ENCODE assay signal across 17 mouse cellular contexts in genomic region chr4:118109649-118110048, GRCm38 (mm10). TPM values are rescaled to one million over a fixed set of nuclear protein-coding genes. Genes with fewer than 3 reads are reported as not detected.
DNase-seq lines count a peak whose midpoint lies in the region; ATAC-seq and TF ChIP-seq lines count a peak whose summit lies in the region.
"Had no signal": no experiment of that assay in that cellular context is flagged by ENCODE, and none has a peak within 500 bp of the region (broad histone marks: within the 10 kb centered on the region; RNA-seq: fewer than 3 reads in every experiment).

No protein-coding gene starts in this region.

- TF ChIP-seq CTCF in lung, adult 2 months (IDR thresholded peaks at IDR 0.05; ENCODE audit: insufficient read depth, low read length), result no peak

- peak; percentile 58; the same call in 1 of the 2 replicates for ATAC-seq in heart, embryonic 12.5 days (ENCODE audit: insufficient number of reproducible peaks, low FRiP score)
- no peak for ATAC-seq in lung, embryonic 15.5 days (ENCODE audit: borderline replicate concordance, extremely low read depth, low FRiP score, low TSS enrichment)
- peak; percentile 79 for ATAC-seq in liver, embryonic 12.5 days
- ATAC-seq in stomach, embryonic 16.5 days (ENCODE audit: insufficient read depth, low FRiP score), result no peak
- no peak for ATAC-seq in forebrain, embryonic 14.5 days
- ATAC-seq: forebrain, embryonic 13.5 days had no signal

- H3K27me3 ChIP-seq in heart, embryonic 12.5 days (replicated peaks), result no peaks in the 10 kb centered on the region
- no peaks in the 10 kb centered on the region for H3K27me3 ChIP-seq in heart, embryonic 10.5 days (ENCODE audit: insufficient read depth, poor library complexity, severe bottlenecking)
- H3K27me3 ChIP-seq in lung, embryonic 15.5 days, result no peaks in the 10 kb centered on the region
- no peaks in the 10 kb centered on the region for H3K27me3 ChIP-seq in liver, embryonic 12.5 days (replicated peaks)
- no peaks in the 10 kb centered on the region for H3K27me3 ChIP-seq in stomach, embryonic 16.5 days (ENCODE audit: control insufficient read depth, insufficient read depth, low read length)
- H3K27me3 ChIP-seq in forebrain, embryonic 14.5 days (replicated peaks; ENCODE audit: control insufficient read depth, insufficient read depth, low read length), result no peaks in the 10 kb centered on the region
- H3K27me3 ChIP-seq: forebrain, embryonic 13.5 days had no signal

- TF ChIP-seq POLR2A in lung, adult 2 months (IDR thresholded peaks at IDR 0.05; ENCODE audit: borderline replicate concordance, extremely low read depth, low read depth, low read length), result no peak

- H3K9ac ChIP-seq in heart, embryonic 12.5 days, result no peak overlapping the region
- no peak overlapping the region for H3K9ac ChIP-seq in lung, embryonic 15.5 days
- H3K9ac ChIP-seq in liver, embryonic 12.5 days, result no peak overlapping the region; the same call in 1 of the 2 replicates
- 0 out of 2 replicates have a peak overlapping the region, but pooled peaks have one; percentile 5 for H3K9ac ChIP-seq in stomach, embryonic 16.5 days (ENCODE audit: low read length)
- H3K9ac ChIP-seq in forebrain, embryonic 14.5 days (ENCODE audit: low read length), result no peak overlapping the region
- H3K9ac ChIP-seq: forebrain, embryonic 13.5 days had no signal

- no peak for DNase-seq in heart, embryonic 10.5 days (ENCODE audit: low spot score)
- DNase-seq in lung, adult 2 months, result no peak
- DNase-seq in cerebellum, adult 18-20 months, result no peak
- no peak for DNase-seq in forebrain, embryonic 14.5 days (ENCODE audit: low spot score)
- DNase-seq: cerebellum, adult 2 months; gastrocnemius, adult 2 months; kidney, adult 18-20 months; kidney, postnatal 4 days; lung, postnatal 10 days; midbrain, embryonic 14.5 days; thymus, adult 2 months had no signal

- no peak overlapping the region for H3K27ac ChIP-seq in heart, embryonic 12.5 days (ENCODE audit: poor library complexity, severe bottlenecking)
- no peak overlapping the region for H3K27ac ChIP-seq in heart, embryonic 10.5 days
- peak overlapping the region; percentile 45; the same call in 1 of the 2 replicates for H3K27ac ChIP-seq in lung, embryonic 15.5 days
- H3K27ac ChIP-seq in liver, embryonic 12.5 days, result peak overlapping the region; percentile 3
- H3K27ac ChIP-seq in stomach, embryonic 16.5 days (ENCODE audit: low read length), result peak overlapping the region; percentile 71; the same call in 1 of the 2 replicates
- no peak overlapping the region for H3K27ac ChIP-seq in forebrain, embryonic 14.5 days (ENCODE audit: low read depth, low read length)
- H3K27ac ChIP-seq: forebrain, embryonic 13.5 days; gastrocnemius, adult 2 months; left cerebral cortex, adult 2 months had no signal

- 0 out of 2 replicates have a peak overlapping the region, but pooled peaks have one; percentile 6 for H3K4me2 ChIP-seq in heart, embryonic 12.5 days
- no peak overlapping the region for H3K4me2 ChIP-seq in lung, embryonic 15.5 days
- H3K4me2 ChIP-seq in liver, embryonic 12.5 days, result peak overlapping the region; percentile 48
- no peak overlapping the region for H3K4me2 ChIP-seq in stomach, embryonic 16.5 days (ENCODE audit: low read depth, low read length)
- no peak overlapping the region for H3K4me2 ChIP-seq in forebrain, embryonic 14.5 days (ENCODE audit: low read length)
- H3K4me2 ChIP-seq: forebrain, embryonic 13.5 days had no signal

- H3K9me3 ChIP-seq in heart, embryonic 12.5 days (replicated peaks), result 0 out of 2 replicates have a peak, but pooled peaks cover 5% of the 10 kb centered on the region
- H3K9me3 ChIP-seq in heart, embryonic 10.5 days, result no peaks in the 10 kb centered on the region
- no peaks in the 10 kb centered on the region for H3K9me3 ChIP-seq in lung, embryonic 15.5 days
- 0 out of 2 replicates have a peak, but pooled peaks cover 5% of the 10 kb centered on the region for H3K9me3 ChIP-seq in liver, embryonic 12.5 days (replicated peaks)
- H3K9me3 ChIP-seq in stomach, embryonic 16.5 days (replicated peaks; ENCODE audit: control insufficient read depth, low read length), result no peaks in the 10 kb centered on the region
- no peaks in the 10 kb centered on the region for H3K9me3 ChIP-seq in forebrain, embryonic 14.5 days (replicated peaks; ENCODE audit: control insufficient read depth, low read length)
- H3K9me3 ChIP-seq: forebrain, embryonic 13.5 days had no signal

- peaks cover 7% of the 10 kb centered on the region; the same call in 1 of the 2 replicates for H3K36me3 ChIP-seq in heart, embryonic 12.5 days
- H3K36me3 ChIP-seq in heart, embryonic 10.5 days, result peaks cover 6% of the 10 kb centered on the region
- no peaks in the 10 kb centered on the region for H3K36me3 ChIP-seq in lung, embryonic 15.5 days
- peaks cover 16% of the 10 kb centered on the region for H3K36me3 ChIP-seq in liver, embryonic 12.5 days
- H3K36me3 ChIP-seq in stomach, embryonic 16.5 days (ENCODE audit: control insufficient read depth, insufficient read depth, low read length), result no peaks in the 10 kb centered on the region
- no peaks in the 10 kb centered on the region for H3K36me3 ChIP-seq in forebrain, embryonic 14.5 days (ENCODE audit: control insufficient read depth, insufficient read depth, low read length)

- no peak overlapping the region for H3K4me3 ChIP-seq in heart, embryonic 12.5 days
- H3K4me3 ChIP-seq in heart, embryonic 10.5 days, result no peak overlapping the region
- no peak overlapping the region for H3K4me3 ChIP-seq in lung, embryonic 15.5 days
- H3K4me3 ChIP-seq in lung, adult 2 months (replicated peaks; ENCODE audit: extremely low read depth, low read depth, low read length), result no peak overlapping the region
- no peak overlapping the region for H3K4me3 ChIP-seq in liver, embryonic 12.5 days
- no peak overlapping the region for H3K4me3 ChIP-seq in stomach, embryonic 16.5 days (replicated peaks; ENCODE audit: low read length)
- no peak overlapping the region for H3K4me3 ChIP-seq in forebrain, embryonic 14.5 days (ENCODE audit: low read depth, low read length)
- H3K4me3 ChIP-seq: forebrain, embryonic 13.5 days; gastrocnemius, adult 2 months; left cerebral cortex, adult 2 months had no signal

- 62% methylated on average over 13 of the region's 13 CpGs for WGBS in heart, embryonic 12.5 days
- 73% methylated on average over 13 of the region's 13 CpGs for WGBS in heart, embryonic 10.5 days
- 56% methylated on average over 13 of the region's 13 CpGs for WGBS in lung, embryonic 15.5 days
- WGBS in lung, adult 2 months, result 75% methylated on average over 13 of the region's 13 CpGs
- WGBS in liver, embryonic 12.5 days (ENCODE audit: insufficient replicate concordance), result 44% methylated on average over 13 of the region's 13 CpGs
- 46% methylated on average over 13 of the region's 13 CpGs for WGBS in stomach, embryonic 16.5 days
- 96% methylated on average over 13 of the region's 13 CpGs for WGBS in forebrain, embryonic 14.5 days

- H3K4me1 ChIP-seq in heart, embryonic 12.5 days (replicated peaks), result peaks cover 39% of the 10 kb centered on the region
- peaks cover 36% of the 10 kb centered on the region for H3K4me1 ChIP-seq in heart, embryonic 10.5 days
- H3K4me1 ChIP-seq in lung, embryonic 15.5 days, result peaks cover 17% of the 10 kb centered on the region; the same call in 1 of the 2 replicates
- no peaks in the 10 kb centered on the region for H3K4me1 ChIP-seq in lung, adult 2 months (ENCODE audit: control insufficient read depth, insufficient read depth, low read length)
- peaks cover 38% of the 10 kb centered on the region for H3K4me1 ChIP-seq in liver, embryonic 12.5 days
- peaks cover 15% of the 10 kb centered on the region for H3K4me1 ChIP-seq in stomach, embryonic 16.5 days (ENCODE audit: control insufficient read depth, insufficient read depth, low read length)
- no peaks in the 10 kb centered on the region for H3K4me1 ChIP-seq in forebrain, embryonic 14.5 days (ENCODE audit: control insufficient read depth, insufficient read depth, low read length)
- H3K4me1 ChIP-seq: forebrain, embryonic 13.5 days had no signal

RNA-seq across cellular contexts. Expression of gene St3gal3, which starts 25.1 kb away (rescaled TPM):
- polyA plus RNA-seq in heart, embryonic 12.5 days (2016; fragmentation: Nextera tagmentation; extraction: Ambion mirVana), result 7.4 and 8.8 TPM in 2 replicates
- polyA plus RNA-seq in heart, embryonic 10.5 days (2016; fragmentation: Nextera tagmentation; extraction: Ambion mirVana), result 6.6 and 7.2 TPM in 2 replicates
- 8.1 and 9.1 TPM in 2 replicates for polyA plus RNA-seq in lung, embryonic 15.5 days (2015; fragmentation: Nextera tagmentation; extraction: Ambion mirVana)
- polyA plus RNA-seq in lung, adult 2 months (2012; rRNA removed), result 20.1 and 23.4 TPM in 2 replicates
- polyA plus RNA-seq in liver, embryonic 12.5 days (2016; fragmentation: Nextera tagmentation; extraction: Ambion mirVana), result 2.0 and 2.9 TPM in 2 replicates
- polyA plus RNA-seq in stomach, embryonic 16.5 days (2015; fragmentation: Nextera tagmentation; extraction: Ambion mirVana), result 5.2 TPM in 2 replicates
- polyA plus RNA-seq in forebrain, embryonic 14.5 days (2014; fragmentation: Nextera tagmentation; extraction: Ambion mirVana), result 10.0 and 11.3 TPM in 2 replicates

Comparison
In these comparisons a context has a peak if more than half of its experiments do, and no peak if none do; other contexts are left out.
1. ATAC-seq: peak in heart, embryonic 12.5 days (single experiment) and liver, embryonic 12.5 days (single experiment); none in lung, embryonic 15.5 days (single experiment), stomach, embryonic 16.5 days (single experiment) and forebrain, embryonic 14.5 days (single experiment).
2. H3K27ac ChIP-seq: peak in lung, embryonic 15.5 days (single experiment), liver, embryonic 12.5 days (single experiment) and stomach, embryonic 16.5 days (single experiment); none in heart, embryonic 12.5 days (single experiment), heart, embryonic 10.5 days (single experiment) and forebrain, embryonic 14.5 days (single experiment).
3. H3K4me2 ChIP-seq: peak in heart, embryonic 12.5 days (single experiment) and liver, embryonic 12.5 days (single experiment); none in lung, embryonic 15.5 days (single experiment), stomach, embryonic 16.5 days (single experiment) and forebrain, embryonic 14.5 days (single experiment).